Mouse (Mus musculus) small intestine, adult 2 months (tissue): ENCODE data around the gene Tomm6.

Experiments
- CTCF ChIP-seq: fragments of 200-500 bp; IDR thresholded peaks from 2 replicates; pipeline ENCODE4 v1.5.1; 2012; ENCODE audit warnings: low read depth, mild to moderate bottlenecking, control low read depth, inconsistent platforms, low read length, moderate library complexity, mixed read lengths; ENCODE audit not compliant: insufficient replicate concordance, insufficient read length; ENCODE audit errors: extremely low read depth
- POLR2A ChIP-seq: fragments of 200-500 bp; IDR thresholded peaks from 2 replicates; pipeline ENCODE4 v1.6.1; 2012; ENCODE audit warnings: low read depth, mild to moderate bottlenecking, control low read depth, inconsistent platforms, low read length, moderate library complexity

GRCm38 (mm10) chr17:47693671-47694441, 5.7 kb upstream of the Tomm6 start:
- TF ChIP-seq POLR2A (no peak), CTCF (no peak)
